Comparison of ENCODE assay signal across 9 mouse cellular contexts in genomic region chr5:98030902-98031641, GRCm38 (mm10). TPM values are rescaled to one million over a fixed set of nuclear protein-coding genes. Genes with fewer than 3 reads are reported as not detected.
A peak's percentile ranks its signal among the peaks of the same experiment; 100 is the strongest.
DNase-seq lines count a peak whose midpoint lies in the region; ATAC-seq and TF ChIP-seq lines count a peak whose summit lies in the region.
"Had no signal": no experiment of that assay in that cellular context is flagged by ENCODE, and none has a peak within 500 bp of the region (broad histone marks: within the 10 kb centered on the region; RNA-seq: fewer than 3 reads in every experiment).

TSS of gene Antxr2 (minus strand) at chr5:98031043.

- H3K4me3 ChIP-seq in cortical plate, adult 2 months (ENCODE audit: insufficient read depth, low read length): peak within 1 kb of the TSS; percentile 90
- H3K4me3 ChIP-seq in hindbrain, embryonic 16.5 days (ENCODE audit: low read length): peak within 1 kb of the TSS; percentile 78
- peak within 1 kb of the TSS; percentile 99 for H3K4me3 ChIP-seq in small intestine, adult 2 months (ENCODE audit: low read depth, low read length)

- H3K27ac ChIP-seq in cortical plate, adult 2 months (ENCODE audit: insufficient read depth, low read length): no peak within 1 kb of the TSS
- peak within 1 kb of the TSS; percentile 60 for H3K27ac ChIP-seq in hindbrain, embryonic 16.5 days (ENCODE audit: low read depth, low read length)
- H3K27ac ChIP-seq in small intestine, adult 2 months (ENCODE audit: insufficient read depth, low read depth, low read length): peak within 1 kb of the TSS; percentile 86

- no peak for TF ChIP-seq POLR2A in cortical plate, adult 2 months (IDR thresholded peaks at IDR 0.05; ENCODE audit: extremely low read depth, insufficient read depth, low read length)
- TF ChIP-seq POLR2A in small intestine, adult 2 months (IDR thresholded peaks at IDR 0.05; ENCODE audit: low read depth, low read length): peak; percentile 28; the same call in 1 of the 2 replicates

- intact Hi-C loops in gastrocnemius, postnatal 14 days (cut with DNase I; ENCODE audit: low total_unique reads): no loop called here
- intact Hi-C loops in left cerebral cortex, postnatal 4 days (cut with DNase I): loop anchor here (5.0 kb wide), 1 partner anchor 136 kb away; the partner anchor contains the start of gene Prdm8

- H3K9ac ChIP-seq in hindbrain, embryonic 16.5 days (ENCODE audit: low read depth, low read length): peak within 1 kb of the TSS; percentile 75

- no peaks in the 10 kb centered on the region for H3K36me3 ChIP-seq in hindbrain, embryonic 16.5 days (ENCODE audit: control insufficient read depth, insufficient read depth, low read length)
- H3K36me3 ChIP-seq in small intestine, adult 2 months (ENCODE audit: control insufficient read depth, insufficient read depth, low read length): peaks cover 4% of the 10 kb centered on the region; the same call in 1 of the 2 replicates
- H3K36me3 ChIP-seq: G1E had no signal

- no peaks in the 10 kb centered on the region; the same call in 1 of the 2 replicates for H3K4me1 ChIP-seq in cortical plate, adult 2 months (ENCODE audit: control insufficient read depth, insufficient read depth, low read length)
- no peaks in the 10 kb centered on the region; the same call in 1 of the 2 replicates for H3K4me1 ChIP-seq in hindbrain, embryonic 16.5 days (ENCODE audit: control insufficient read depth, insufficient read depth, low read depth, low read length)
- peaks cover 8% of the 10 kb centered on the region; the same call in 1 of the 2 replicates for H3K4me1 ChIP-seq in small intestine, adult 2 months (ENCODE audit: control insufficient read depth, insufficient read depth, insufficient read length, low read length)

- no peaks in the 10 kb centered on the region; the same call in 1 of the 2 replicates for H3K27me3 ChIP-seq in hindbrain, embryonic 16.5 days (replicated peaks; ENCODE audit: control insufficient read depth, insufficient read depth, low read length)
- no peaks in the 10 kb centered on the region for H3K27me3 ChIP-seq in small intestine, adult 2 months (ENCODE audit: control insufficient read depth, insufficient read depth, low read length)

- peak; percentile 73 for ATAC-seq in hindbrain, embryonic 16.5 days
- ATAC-seq in megakaryocyte-erythroid progenitor cell, adult 5-6 weeks (replicated peaks; ENCODE audit: low FRiP score, low TSS enrichment, poor library complexity, severe bottlenecking): peak; percentile 69

- DNase-seq in cerebellum, adult 11-12 months: peak; percentile 4
- DNase-seq in cerebellum, adult 9-10 months: no peak
- peak; percentile 80 for DNase-seq in gastrocnemius, postnatal 14 days
- peak; percentile 58 for DNase-seq in left cerebral cortex, postnatal 4 days

- TF ChIP-seq CTCF in cortical plate, adult 2 months (IDR thresholded peaks at IDR 0.05; ENCODE audit: extremely low read depth, insufficient read depth, low read length): no peak
- no peak for TF ChIP-seq CTCF in small intestine, adult 2 months (IDR thresholded peaks at IDR 0.05; ENCODE audit: extremely low read depth, insufficient read length, insufficient replicate concordance, low read depth, low read length)

- H3K9me3 ChIP-seq in hindbrain, embryonic 16.5 days (ENCODE audit: control insufficient read depth, low read length): no peaks in the 10 kb centered on the region

- WGBS in hindbrain, embryonic 16.5 days: 2% methylated on average over 57 of the region's 58 CpGs
- WGBS in small intestine, adult 2 months: 4% methylated on average over 58 of the region's 58 CpGs

- H3K4me2 ChIP-seq in hindbrain, embryonic 16.5 days (ENCODE audit: low read length): peak within 1 kb of the TSS; percentile 99

RNA-seq across cellular contexts. Expression of gene Antxr2, which starts in this region (rescaled TPM):
- 0.63 and 1.0 TPM in 2 replicates for polyA plus RNA-seq in cortical plate, adult 2 months (2012; rRNA removed)
- total RNA-seq in gastrocnemius, postnatal 14 days (2021): 10 to 100 TPM; 16.2 to 19.3 TPM
- 2.6 and 4.9 TPM in 2 replicates for polyA plus RNA-seq in hindbrain, embryonic 16.5 days (2015; fragmentation: Nextera tagmentation; extraction: Ambion mirVana)
- 1 to 10 TPM; 4.5 to 6.7 TPM for total RNA-seq in left cerebral cortex, postnatal 4 days (2021)
- total RNA-seq in megakaryocyte-erythroid progenitor cell, adult 5-6 weeks (2014; fragmentation: Nextera tagmentation): 1.9 and 4.4 TPM in 2 replicates
- total RNA-seq in megakaryocyte-erythroid progenitor cell, adult 5-6 weeks (2017): 1.6 and 15.4 TPM in 2 replicates
- 3.2 and 4.7 TPM in 2 replicates for polyA plus RNA-seq in small intestine, adult 2 months (2012; rRNA removed)
- polyA plus RNA-seq: G1E had no signal
